Mouse (Mus musculus) heart, embryonic 11.5 days (tissue): ENCODE results near the gene Aicda. TPM values are rescaled to one million over a fixed set of nuclear protein-coding genes. Genes with fewer than 3 reads are reported as not detected.
"Not testable (repeated sequence)": the region's sequence is repeated elsewhere in the genome, so short reads cannot be mapped to it uniquely, and the experiment has no call there.

ENCODE experiments used
- ATAC-seq: fragments of 200-750 bp; cut with Nextera tagmentation; replicated peaks from 2 replicates; pipeline ENCODE4 v1.8.0; 2017; ENCODE audit warnings: moderate library complexity; ENCODE audit not compliant: insufficient number of reproducible peaks, low FRiP score, low TSS enrichment
- H3K27ac ChIP-seq: fragments of 300-500 bp; sonication (generic); 2 replicates; pipeline ENCODE4 v1.5.1; 2014; ENCODE audit warnings: mild to moderate bottlenecking, low read depth, low read length
- H3K27me3 ChIP-seq: fragments of 300-500 bp; sonication (generic); 2 replicates; pipeline ENCODE4 v1.6.1; 2014; ENCODE audit warnings: mild to moderate bottlenecking, low read length, mixed read lengths; ENCODE audit not compliant: control insufficient read depth, insufficient read depth
- H3K36me3 ChIP-seq: fragments of 300-500 bp; sonication (generic); 2 replicates; pipeline ENCODE4 v1.6.1; 2014; ENCODE audit warnings: mild to moderate bottlenecking, low read length, moderate library complexity, mixed read lengths; ENCODE audit not compliant: control insufficient read depth, insufficient read depth
- H3K4me1 ChIP-seq: fragments of 300-500 bp; sonication (generic); 2 replicates; pipeline ENCODE4 v1.6.1; 2014; ENCODE audit warnings: low read length; ENCODE audit not compliant: control insufficient read depth, insufficient read depth
- H3K4me2 ChIP-seq: fragments of 300-500 bp; sonication (generic); 2 replicates; pipeline ENCODE4 v1.6.1; 2014; ENCODE audit warnings: mild to moderate bottlenecking, moderate library complexity
- H3K4me3 ChIP-seq: fragments of 300-500 bp; sonication (generic); 2 replicates; pipeline ENCODE4 v1.5.1; 2014; ENCODE audit warnings: low read depth, low read length
- H3K9ac ChIP-seq: fragments of 300-500 bp; sonication (generic); 2 replicates; pipeline ENCODE4 v1.6.1; 2014; ENCODE audit warnings: mild to moderate bottlenecking, low read depth, low read length, moderate library complexity
- H3K9me3 ChIP-seq: fragments of 300-500 bp; sonication (generic); replicated peaks from 2 replicates; pipeline ENCODE4 v1.6.1; 2016; ENCODE audit warnings: low read length; ENCODE audit not compliant: control insufficient read depth
- WGBS: fragments of 180-500 bp; shearing (Covaris S2); extraction: QIAGEN DNeasy Blood & Tissue Kit; methylation state at CpG from one replicate; pipeline ENCODE4 v1.1.7; 2014; ENCODE audit not compliant: insufficient replicate concordance; 5-methylcytosine and 5-hydroxymethylcytosine counted together
- polyA plus RNA-seq: library from polyadenylated mRNA; unstranded; fragments of >200 nt; fragmentation: Nextera tagmentation; extraction: Ambion mirVana; gene quantifications from 2 replicates; pipeline ENCODE4 v1.2.1, GENCODE M21; 2014

Aicda gene
- 0.16 TPM in 1 of 2 replicates, not detected in the other for polyA plus RNA-seq

DNA sequence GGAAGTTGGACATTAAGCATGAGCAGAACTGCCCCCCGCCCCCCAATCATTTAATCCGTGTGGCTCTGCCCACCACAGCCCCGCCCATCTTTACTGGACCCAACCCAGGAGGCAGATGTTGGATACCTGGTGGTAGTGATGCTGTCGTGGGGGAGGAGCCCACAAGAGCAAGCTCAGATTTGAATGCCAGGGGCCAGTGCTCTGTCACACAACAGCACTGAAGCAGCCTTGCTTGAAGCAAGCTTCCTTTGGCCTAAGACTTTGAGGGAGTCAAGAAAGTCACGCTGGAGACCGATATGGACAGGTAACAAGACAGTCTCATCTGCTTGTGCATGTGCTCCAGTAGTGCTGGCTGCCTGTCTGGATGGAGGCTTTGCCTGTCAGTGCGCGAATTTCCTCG, at the start of gene Aicda:
TSS of gene Aicda (plus strand) at position 196 of the 400 bp plus-strand sequence.
- Histone ChIP-seq H3K9ac (no peak within 1 kb of the TSS), H3K27me3 (no peaks in the 10 kb centered on the region), H3K4me3 (no peak within 1 kb of the TSS), H3K27ac (no peak within 1 kb of the TSS), H3K4me2 (no peak within 1 kb of the TSS), H3K9me3 (no peaks in the 10 kb centered on the region), H3K4me1 (peaks cover 8% of the 10 kb centered on the region; the same call in 1 of the 2 replicates), H3K36me3 (no peaks in the 10 kb centered on the region)
- WGBS, result 53% methylated on average over 9 of the region's 9 CpGs
- no peak for ATAC-seq

- Histone ChIP-seq H3K27me3 (no peaks in the 10 kb centered on the region), H3K4me1 (no peaks in the 10 kb centered on the region), H3K4me3 (no peak overlapping the region), H3K4me2 (no peak overlapping the region), H3K9ac (no peak overlapping the region), H3K36me3 (no peaks in the 10 kb centered on the region), H3K27ac (no peak overlapping the region), H3K9me3 (no peaks in the 10 kb centered on the region)
- ATAC-seq, result no peak
- WGBS, result 75% methylated on average over 4 of the region's 4 CpGs
These were observed 48.6 kb upstream of the Aicda start for GRCm38 (mm10) chr6:122505041-122505440.

GRCm38 (mm10) chr6:122505545-122505944, 48.1 kb upstream of the Aicda start, which contains the start of gene Mfap5:
Gene Mfap5 (plus strand): TSS chr6:122505845.
- Histone ChIP-seq H3K27ac (no peak within 1 kb of the TSS), H3K4me2 (no peak within 1 kb of the TSS), H3K9ac (no peak within 1 kb of the TSS), H3K36me3 (no peaks in the 10 kb centered on the region), H3K27me3 (no peaks in the 10 kb centered on the region), H3K4me1 (no peaks in the 10 kb centered on the region), H3K9me3 (no peaks in the 10 kb centered on the region), H3K4me3 (no peak within 1 kb of the TSS)
- WGBS, result 77% methylated on average over 3 of the region's 3 CpGs
- ATAC-seq, result no peak

DNA sequence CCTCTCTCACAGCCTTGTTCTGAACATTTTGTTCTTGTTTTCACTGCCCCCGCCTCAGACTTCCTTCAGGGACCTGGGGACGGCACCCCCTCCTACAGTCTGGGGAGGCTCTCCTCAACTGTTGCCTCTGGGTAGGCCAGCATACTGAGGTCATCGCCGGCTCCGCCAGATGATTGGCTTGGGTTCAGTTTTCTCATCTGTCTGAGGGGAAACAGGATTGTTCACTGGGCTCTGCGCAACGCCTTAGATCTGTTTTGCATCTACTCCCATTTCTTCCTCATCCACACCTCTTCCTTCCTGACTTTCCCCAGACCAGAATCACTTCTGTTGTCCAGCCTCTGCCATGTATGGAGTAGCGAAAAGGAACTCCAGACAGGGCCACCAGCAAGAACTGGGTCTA, 45.1 kb upstream of the Aicda start:
- H3K4me1 ChIP-seq, result no peaks in the 10 kb centered on the region; the same call in 1 of the 2 replicates
- H3K27ac ChIP-seq, result no peak overlapping the region
- no peak overlapping the region for H3K9ac ChIP-seq
- ATAC-seq, result peak; percentile 46; the same call in 1 of the 2 replicates
- no peaks in the 10 kb centered on the region for H3K9me3 ChIP-seq
- no peak overlapping the region for H3K4me3 ChIP-seq
- H3K36me3 ChIP-seq, result no peaks in the 10 kb centered on the region
- no peak overlapping the region for H3K4me2 ChIP-seq
- WGBS, result 63% methylated on average over 8 of the region's 8 CpGs
- no peaks in the 10 kb centered on the region for H3K27me3 ChIP-seq

- Histone ChIP-seq H3K27ac (no peak overlapping the region), H3K9ac (no peak overlapping the region), H3K36me3 (no peaks in the 10 kb centered on the region), H3K4me2 (no peak overlapping the region), H3K27me3 (no peaks in the 10 kb centered on the region), H3K4me3 (no peak overlapping the region), H3K9me3 (no peaks in the 10 kb centered on the region), H3K4me1 (no peaks in the 10 kb centered on the region; the same call in 1 of the 2 replicates)
- 46% methylated on average over 12 of the region's 12 CpGs for WGBS
- ATAC-seq, result no peak
These were observed 40.4 kb upstream of the Aicda start for GRCm38 (mm10) chr6:122512914-122513878.

GRCm38 (mm10) chr6:122514312-122514711, 39.3 kb upstream of the Aicda start:
- H3K4me1 ChIP-seq, result no peaks in the 10 kb centered on the region; the same call in 1 of the 2 replicates
- ATAC-seq, result no peak
- H3K9ac ChIP-seq, result no peak overlapping the region
- H3K9me3 ChIP-seq, result no peaks in the 10 kb centered on the region
- H3K27ac ChIP-seq, result no peak overlapping the region
- WGBS, result 70% methylated on average over 3 of the region's 3 CpGs
- H3K36me3 ChIP-seq, result no peaks in the 10 kb centered on the region
- no peak overlapping the region for H3K4me3 ChIP-seq
- H3K4me2 ChIP-seq, result no peak overlapping the region
- no peaks in the 10 kb centered on the region for H3K27me3 ChIP-seq

- not testable (repeated sequence) for H3K27ac ChIP-seq, H3K4me1 ChIP-seq, H3K27me3 ChIP-seq, H3K9me3 ChIP-seq, H3K4me3 ChIP-seq, H3K36me3 ChIP-seq, H3K4me2 ChIP-seq, H3K9ac ChIP-seq, ATAC-seq
- WGBS, result 77% methylated on average over 2 of the region's 2 CpGs
These were observed 37.8 kb upstream of the Aicda start for GRCm38 (mm10) chr6:122515762-122516161.

DNA sequence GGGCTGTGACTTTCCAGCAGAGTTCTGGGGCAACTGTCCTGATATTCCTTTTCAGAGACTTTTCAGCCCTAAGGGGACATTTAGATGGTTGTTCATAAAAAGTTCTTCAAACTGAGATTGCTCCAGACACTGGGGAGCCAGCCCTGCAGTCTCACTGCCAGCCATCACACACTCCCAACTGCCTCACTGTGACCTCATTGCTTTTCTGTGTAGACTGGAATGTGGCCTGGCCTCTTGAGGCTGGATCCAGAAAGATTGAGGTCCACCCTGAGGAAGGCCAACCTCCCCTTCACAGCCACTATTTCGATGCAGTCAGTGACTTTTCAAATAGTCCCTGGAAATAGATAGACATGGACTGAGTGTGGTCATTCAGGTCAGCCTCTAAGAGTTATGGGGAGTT, 35.9 kb upstream of the Aicda start:
- no peaks in the 10 kb centered on the region for H3K36me3 ChIP-seq
- no peaks in the 10 kb centered on the region; the same call in 1 of the 2 replicates for H3K4me1 ChIP-seq
- no peaks in the 10 kb centered on the region for H3K9me3 ChIP-seq
- ATAC-seq, result no peak
- no peak overlapping the region for H3K4me2 ChIP-seq
- 71% methylated on average over 1 of the region's 1 CpGs for WGBS
- no peak overlapping the region for H3K4me3 ChIP-seq
- H3K9ac ChIP-seq, result no peak overlapping the region
- no peaks in the 10 kb centered on the region for H3K27me3 ChIP-seq
- H3K27ac ChIP-seq, result no peak overlapping the region
